Mouse (Mus musculus): ENCODE measurements around the gene Rbbp9. TPM values are rescaled to one million over a fixed set of nuclear protein-coding genes. Genes with fewer than 3 reads are reported as not detected.

Rbbp9 gene
- total and polyA plus RNA-seq, 3 experiments = 0.13 to 0.42 (median 0.14) TPM

DNA sequence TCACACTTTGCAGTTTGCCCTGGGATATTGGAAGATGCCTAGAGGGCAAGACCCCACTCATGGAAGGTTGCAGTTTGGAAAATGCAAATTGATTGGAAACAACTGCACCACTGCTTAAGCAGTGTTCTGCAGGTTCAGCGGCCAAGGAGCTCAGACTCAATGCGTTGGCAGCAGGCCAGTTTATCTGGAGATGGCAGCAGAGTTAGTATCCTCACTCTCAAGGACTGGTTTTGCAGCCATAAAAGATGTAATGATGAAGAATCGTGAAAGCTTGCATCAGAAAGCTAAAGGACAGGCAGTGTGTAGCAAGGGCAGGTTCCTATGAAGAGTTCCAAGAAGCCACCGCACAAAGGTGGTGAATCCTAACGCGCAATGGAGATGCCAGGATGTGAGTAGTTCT is 48.5 kb downstream of the Rbbp9 start:
- H3K9ac ChIP-seq (ENCODE audit: insufficient read depth, low read depth) = no peak overlapping the region
- in situ Hi-C loops (cut with MboI; ENCODE audit: low pct_ligation_motif_present, low pct_unique_long_range_greater_than_20kb, low sequenced_read_pairs) = no loop called here
- no peak for TF ChIP-seq BHLHE40 (IDR thresholded peaks at IDR 0.05; ENCODE audit: low read depth, low read length)
- no peak for TF ChIP-seq NELFE (IDR thresholded peaks at IDR 0.05; ENCODE audit: low read depth, low read length)
- no peak for TF ChIP-seq ZMIZ1 (IDR thresholded peaks at IDR 0.05; ENCODE audit: low read depth, low read length)
- TF ChIP-seq JUND (conservative IDR thresholded peaks at IDR 0.05; ENCODE audit: low read depth, low read length) = no peak
- TF ChIP-seq TBP (conservative IDR thresholded peaks at IDR 0.05; ENCODE audit: low read depth, low read length) = no peak
- no peak for TF ChIP-seq ZC3H11A (IDR thresholded peaks at IDR 0.05; ENCODE audit: low read depth, low read length)
- TF ChIP-seq TCF12 (IDR thresholded peaks at IDR 0.05; ENCODE audit: low read depth, low read length) = no peak
- TF ChIP-seq CHD2 (IDR thresholded peaks at IDR 0.05; ENCODE audit: low read length) = no peak
- TF ChIP-seq HCFC1 (IDR thresholded peaks at IDR 0.05; ENCODE audit: low read depth, low read length) = no peak
- TF ChIP-seq ETS1 (conservative IDR thresholded peaks at IDR 0.05; ENCODE audit: low read depth, low read length) = no peak
- H3K27me3 ChIP-seq (replicated peaks) = no peaks in the 10 kb centered on the region
- H3K79me2 ChIP-seq (replicated peaks; ENCODE audit: control insufficient read depth, extremely low read depth, insufficient read depth, poor library complexity, severe bottlenecking) = no peaks in the 10 kb centered on the region
- no peak overlapping the region for H3K4me2 ChIP-seq (ENCODE audit: insufficient read depth, low read depth, poor library complexity, severe bottlenecking)
- no peak overlapping the region for H3K27ac ChIP-seq (ENCODE audit: insufficient read depth, low read depth)
- H3K4me1 ChIP-seq (ENCODE audit: control insufficient read depth in 1 of 2, insufficient read depth in 2 of 2) = no peaks in the 10 kb centered on the region; a peak in 1 of 4 replicates
- no peaks in the 10 kb centered on the region for H3K36me3 ChIP-seq (replicated peaks in 1 of 2; ENCODE audit: control insufficient read depth in 1 of 2, insufficient read depth in 1 of 2, low read length in 1 of 2)
- dilution Hi-C loops (cut with MboI; ENCODE audit: extremely low pct_ligation_motif_present, extremely low pct_unique_long_range_greater_than_20kb, low sequenced_read_pairs) = no loop called here
- no peak overlapping the region for H3K4me3 ChIP-seq (replicated peaks in 1 of 3; ENCODE audit: low read depth in 2 of 3, low read length in 2 of 3, poor library complexity in 1 of 3)
- no peaks in the 10 kb centered on the region for H3K9me3 ChIP-seq (replicated peaks; ENCODE audit: low read length)
- DNase-seq (ENCODE audit: extremely low read depth) = no peak

Other genes with a start within 250 kb of the Rbbp9 start
- not detected in 2 replicates for gene Ovol2, start 218.7 kb downstream of the Rbbp9 start, total RNA-seq (2012; rRNA removed)
- gene Ovol2, start 218.7 kb downstream of the Rbbp9 start, total RNA-seq (2014; rRNA removed) = not detected in 2 replicates
- not detected in 2 replicates for gene Ovol2, start 218.7 kb downstream of the Rbbp9 start, polyA plus RNA-seq (2012; ENCODE audit: insufficient read length, low read depth)
- gene Kat14, start 181.9 kb downstream of the Rbbp9 start, total RNA-seq (2012; rRNA removed) = 25.7 and 30.9 TPM in 2 replicates
- gene Kat14, start 181.9 kb downstream of the Rbbp9 start, total RNA-seq (2014; rRNA removed) = 24.3 and 25.9 TPM in 2 replicates
- 54.4 and 56.2 TPM in 2 replicates for gene Kat14, start 181.9 kb downstream of the Rbbp9 start, polyA plus RNA-seq (2012; ENCODE audit: insufficient read length, low read depth)
- gene Pet117, start 181.9 kb downstream of the Rbbp9 start, total RNA-seq (2012; rRNA removed) = not detected in 2 replicates
- not detected in 2 replicates for gene Pet117, start 181.9 kb downstream of the Rbbp9 start, total RNA-seq (2014; rRNA removed)
- 12.3 and 14.5 TPM in 2 replicates for gene Pet117, start 181.9 kb downstream of the Rbbp9 start, polyA plus RNA-seq (2012; ENCODE audit: insufficient read length, low read depth)
- 0.04 and 0.08 TPM in 2 replicates for gene Dzank1, start 23.5 kb downstream of the Rbbp9 start, total RNA-seq (2012; rRNA removed)
- gene Dzank1, start 23.5 kb downstream of the Rbbp9 start, total RNA-seq (2014; rRNA removed) = 0.04 and 0.08 TPM in 2 replicates
- gene Dzank1, start 23.5 kb downstream of the Rbbp9 start, polyA plus RNA-seq (2012; ENCODE audit: insufficient read length, low read depth) = 0.29 and 0.34 TPM in 2 replicates
- gene Polr3f, start 23.2 kb downstream of the Rbbp9 start, total RNA-seq (2012; rRNA removed) = 15.8 and 18.5 TPM in 2 replicates
- gene Polr3f, start 23.2 kb downstream of the Rbbp9 start, total RNA-seq (2014; rRNA removed) = 28.5 and 31.9 TPM in 2 replicates
- 20.2 and 23.2 TPM in 2 replicates for gene Polr3f, start 23.2 kb downstream of the Rbbp9 start, polyA plus RNA-seq (2012; ENCODE audit: insufficient read length, low read depth)
- 98.5 and 110 TPM in 2 replicates for gene Sec23b, start 5.4 kb upstream of the Rbbp9 start, total RNA-seq (2012; rRNA removed)
- 99.0 and 103 TPM in 2 replicates for gene Sec23b, start 5.4 kb upstream of the Rbbp9 start, total RNA-seq (2014; rRNA removed)
- gene Sec23b, start 5.4 kb upstream of the Rbbp9 start, polyA plus RNA-seq (2012; ENCODE audit: insufficient read length, low read depth) = 77.7 and 95.4 TPM in 2 replicates
- gene Smim26, start 43.2 kb upstream of the Rbbp9 start, total RNA-seq (2012; rRNA removed) = 34.7 and 36.1 TPM in 2 replicates
- 59.7 and 69.6 TPM in 2 replicates for gene Smim26, start 43.2 kb upstream of the Rbbp9 start, total RNA-seq (2014; rRNA removed)
- 30.0 and 35.0 TPM in 2 replicates for gene Smim26, start 43.2 kb upstream of the Rbbp9 start, polyA plus RNA-seq (2012; ENCODE audit: insufficient read length, low read depth)
- 43.1 and 47.8 TPM in 2 replicates for gene Dtd1, start 49.0 kb upstream of the Rbbp9 start, total RNA-seq (2012; rRNA removed)
- gene Dtd1, start 49.0 kb upstream of the Rbbp9 start, total RNA-seq (2014; rRNA removed) = 42.7 and 46.4 TPM in 2 replicates
- 43.3 and 48.8 TPM in 2 replicates for gene Dtd1, start 49.0 kb upstream of the Rbbp9 start, polyA plus RNA-seq (2012; ENCODE audit: insufficient read length, low read depth)